Mouse (Mus musculus) kidney, postnatal 0 days (tissue): ENCODE results near the gene Pramel1. TPM values are rescaled to one million over a fixed set of nuclear protein-coding genes. Genes with fewer than 3 reads are reported as not detected.
"Not testable (repeated sequence)": the region's sequence is repeated elsewhere in the genome, so short reads cannot be mapped to it uniquely, and the experiment has no call there.

Experiments used
- ATAC-seq: fragments of 200-750 bp; cut with Nextera tagmentation; replicated peaks from 2 replicates; pipeline ENCODE4 v1.8.0; 2017; ENCODE audit warnings: low read depth, moderate number of reproducible peaks, moderate TSS enrichment, moderate library complexity; ENCODE audit not compliant: low FRiP score
- DNase-seq: peaks from one replicate; pipeline ENCODE4 v3.0.0-alpha.2; 2016; ENCODE audit warnings: low spot score
- H3K27ac ChIP-seq: fragments of 300-500 bp; sonication (generic); 2 replicates; pipeline ENCODE4 v1.5.1; 2014; ENCODE audit warnings: mild to moderate bottlenecking
- H3K27me3 ChIP-seq: fragments of 300-500 bp; sonication (generic); 2 replicates; pipeline ENCODE4 v1.6.1; 2014; ENCODE audit warnings: low read length, mixed read lengths; ENCODE audit not compliant: insufficient read depth
- H3K36me3 ChIP-seq: fragments of 300-500 bp; sonication (generic); 2 replicates; pipeline ENCODE4 v1.6.1; 2014; ENCODE audit warnings: low read length, mixed read lengths; ENCODE audit not compliant: insufficient read depth
- H3K4me1 ChIP-seq: fragments of 300-500 bp; sonication (generic); replicated peaks from 2 replicates; pipeline ENCODE4 v1.6.1; 2014; ENCODE audit warnings: antibody characterized with exemption, low read length, mixed read lengths; ENCODE audit not compliant: insufficient read depth
- H3K4me2 ChIP-seq: fragments of 300-500 bp; sonication (generic); 2 replicates; pipeline ENCODE4 v1.6.1; 2014; ENCODE audit warnings: mild to moderate bottlenecking, low read length, moderate library complexity, mixed read lengths
- H3K4me3 ChIP-seq: fragments of 300-500 bp; sonication (generic); replicated peaks from 2 replicates; pipeline ENCODE4 v1.5.1; 2014; ENCODE audit warnings: low read depth, low read length
- H3K9ac ChIP-seq: fragments of 300-500 bp; sonication (generic); 2 replicates; pipeline ENCODE4 v1.6.1; 2014; ENCODE audit warnings: low read depth, low read length
- H3K9me3 ChIP-seq: fragments of 300-500 bp; sonication (generic); replicated peaks from 2 replicates; pipeline ENCODE4 v1.6.1; 2016; ENCODE audit warnings: low read length, inconsistent platforms, mixed read lengths
- CTCF ChIP-seq: IDR thresholded peaks from 2 replicates; pipeline ENCODE4 v1.5.1; 2016; ENCODE audit warnings: antibody characterized with exemption, low read depth, mild to moderate bottlenecking, moderate library complexity
- WGBS: fragments of 180-500 bp; shearing (Covaris S2); extraction: QIAGEN DNeasy Blood & Tissue Kit; methylation state at CpG from one replicate; pipeline ENCODE4 v1.1.7; 2014; 5-methylcytosine and 5-hydroxymethylcytosine counted together
- polyA plus RNA-seq: library from polyadenylated mRNA; unstranded; fragments of >200 nt; fragmentation: Nextera tagmentation; extraction: Ambion mirVana; gene quantifications from 2 replicates; pipeline ENCODE4 v1.2.1, GENCODE M21; 2015

Pramel1 gene
- polyA plus RNA-seq: not detected in 2 replicates

DNA sequence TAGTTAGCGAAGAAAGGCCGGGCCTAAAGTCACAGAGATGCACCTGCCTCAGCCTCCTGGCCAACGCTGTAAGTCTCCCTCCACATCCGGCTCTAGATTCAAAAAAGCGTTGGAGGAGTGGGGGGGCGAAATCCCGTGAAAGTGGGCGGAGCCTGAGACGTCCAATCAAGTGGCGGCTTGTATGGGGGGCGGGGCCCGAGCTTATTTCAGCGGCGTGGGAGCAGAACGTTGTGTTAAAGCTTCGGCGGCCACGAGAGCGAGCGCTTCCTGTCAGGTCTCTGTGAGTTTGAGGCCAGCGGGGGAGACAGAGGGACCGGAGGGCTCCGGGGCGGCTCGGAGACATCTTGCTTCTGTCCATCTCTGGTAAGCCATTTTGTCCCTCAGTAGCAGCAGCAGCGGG lies at the start of gene Pramel1:
Gene Pramel1, plus strand, starts transcription at position 248 of the 400 bp plus-strand sequence.
- 85% methylated on average over 26 of the region's 26 CpGs for WGBS
- H3K27me3 ChIP-seq: no peaks in the 10 kb centered on the region
- H3K9ac ChIP-seq: no peak within 1 kb of the TSS
- H3K9me3 ChIP-seq: no peaks in the 10 kb centered on the region
- H3K27ac ChIP-seq: no peak within 1 kb of the TSS
- H3K4me3 ChIP-seq: no peak within 1 kb of the TSS
- no peak for TF ChIP-seq CTCF
- DNase-seq: no peak
- no peak for ATAC-seq
- no peaks in the 10 kb centered on the region for H3K36me3 ChIP-seq
- no peak within 1 kb of the TSS for H3K4me2 ChIP-seq
- no peaks in the 10 kb centered on the region for H3K4me1 ChIP-seq

DNA sequence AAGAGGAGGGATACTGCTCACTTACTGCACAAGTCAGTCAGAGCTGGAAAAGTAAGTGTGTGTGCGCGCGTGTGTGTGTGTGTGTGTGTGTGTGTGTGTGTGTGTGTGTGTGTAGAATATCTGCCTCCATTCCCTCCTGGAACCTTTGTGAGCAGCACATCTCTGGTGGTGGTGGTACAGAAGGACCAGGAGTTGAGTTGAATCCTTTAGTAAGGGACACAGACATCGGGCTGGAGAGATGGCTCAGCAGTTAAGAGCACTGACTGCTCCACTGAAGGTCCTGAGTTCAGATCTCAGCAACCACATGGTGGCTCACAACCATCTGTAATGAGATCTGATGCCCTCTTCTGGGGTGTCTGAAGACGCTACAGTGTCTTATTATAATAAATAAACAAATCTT lies 48.7 kb upstream of the Pramel1 start:
- DNase-seq, H3K9me3 ChIP-seq, H3K9ac ChIP-seq, H3K4me3 ChIP-seq, ATAC-seq, H3K4me2 ChIP-seq, H3K27ac ChIP-seq, H3K4me1 ChIP-seq, H3K36me3 ChIP-seq: not testable (repeated sequence)
- peaks cover 19% of the 10 kb centered on the region for H3K27me3 ChIP-seq
- WGBS: 83% methylated on average over 5 of the region's 5 CpGs

DNA sequence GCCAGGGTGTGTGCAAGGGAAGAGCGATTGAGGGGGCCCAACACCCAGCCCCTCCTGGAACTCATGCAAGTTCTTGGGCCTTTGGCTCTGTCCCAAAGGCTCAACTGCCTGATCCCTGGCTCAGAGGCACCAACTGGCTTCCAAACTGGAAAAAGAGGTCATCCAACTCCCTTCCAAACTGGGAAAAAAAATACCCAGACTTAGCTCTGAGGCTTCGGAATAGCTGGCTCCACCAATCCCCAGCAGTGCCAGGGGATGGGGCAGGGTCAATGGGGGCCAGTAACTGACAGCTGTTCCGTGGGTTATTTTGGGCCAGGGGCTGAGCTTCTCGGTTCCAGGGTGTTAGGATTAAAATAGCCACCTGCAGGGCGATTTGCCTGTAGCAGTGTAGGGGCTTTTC lies 45.5 kb upstream of the Pramel1 start:
- ATAC-seq (no peak), DNase-seq (no peak)
- Histone ChIP-seq H3K9me3 (no peaks in the 10 kb centered on the region), H3K27ac (no peak overlapping the region), H3K4me2 (no peak overlapping the region), H3K4me1 (0 out of 2 replicates have a peak, but pooled peaks cover 9% of the 10 kb centered on the region), H3K36me3 (no peaks in the 10 kb centered on the region), H3K9ac (no peak overlapping the region), H3K27me3 (peaks cover 28% of the 10 kb centered on the region), H3K4me3 (no peak overlapping the region)
- WGBS: 32% methylated on average over 5 of the region's 5 CpGs
- TF ChIP-seq CTCF: no peak

DNA sequence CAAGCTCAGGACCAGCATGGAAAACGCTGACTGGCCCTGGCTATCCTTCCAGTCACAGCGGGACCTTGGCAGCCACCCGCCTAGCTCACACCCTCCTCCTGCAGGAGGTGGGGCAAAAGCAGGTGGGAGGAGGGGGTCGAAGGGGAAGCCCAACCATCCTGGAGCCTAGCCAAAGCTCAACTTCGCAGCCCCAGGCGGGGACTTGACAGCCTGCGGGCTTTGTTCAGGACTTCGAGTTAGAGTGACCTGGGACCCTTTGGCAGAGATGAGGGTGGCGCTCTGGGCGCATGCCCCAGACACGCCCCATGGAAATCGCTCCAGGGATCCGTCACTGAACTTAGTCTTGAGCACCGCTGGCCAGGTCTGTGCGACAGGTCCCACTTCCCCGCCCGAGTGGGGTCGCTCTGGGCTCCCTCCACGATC lies 44.7 kb upstream of the Pramel1 start, which contains the start of gene Lrrc38:
Gene Lrrc38, plus strand, starts transcription at position 274 of the 423 bp plus-strand sequence.
- ATAC-seq: 0 out of 2 replicates have a peak, but pooled peaks have one; percentile 25
- Histone ChIP-seq H3K27me3 (peaks cover 28% of the 10 kb centered on the region), H3K9me3 (no peaks in the 10 kb centered on the region), H3K36me3 (no peaks in the 10 kb centered on the region), H3K4me3 (peak within 1 kb of the TSS; percentile 44), H3K9ac (peak within 1 kb of the TSS; percentile 31; the same call in 1 of the 2 replicates), H3K4me1 (0 out of 2 replicates have a peak, but pooled peaks cover 9% of the 10 kb centered on the region), H3K4me2 (peak within 1 kb of the TSS; percentile 85), H3K27ac (no peak within 1 kb of the TSS)
- TF ChIP-seq CTCF: no peak
- whole genome bisulfite sequencing: 1% methylated on average over 19 of the region's 19 CpGs
- no peak for DNase-seq

DNA sequence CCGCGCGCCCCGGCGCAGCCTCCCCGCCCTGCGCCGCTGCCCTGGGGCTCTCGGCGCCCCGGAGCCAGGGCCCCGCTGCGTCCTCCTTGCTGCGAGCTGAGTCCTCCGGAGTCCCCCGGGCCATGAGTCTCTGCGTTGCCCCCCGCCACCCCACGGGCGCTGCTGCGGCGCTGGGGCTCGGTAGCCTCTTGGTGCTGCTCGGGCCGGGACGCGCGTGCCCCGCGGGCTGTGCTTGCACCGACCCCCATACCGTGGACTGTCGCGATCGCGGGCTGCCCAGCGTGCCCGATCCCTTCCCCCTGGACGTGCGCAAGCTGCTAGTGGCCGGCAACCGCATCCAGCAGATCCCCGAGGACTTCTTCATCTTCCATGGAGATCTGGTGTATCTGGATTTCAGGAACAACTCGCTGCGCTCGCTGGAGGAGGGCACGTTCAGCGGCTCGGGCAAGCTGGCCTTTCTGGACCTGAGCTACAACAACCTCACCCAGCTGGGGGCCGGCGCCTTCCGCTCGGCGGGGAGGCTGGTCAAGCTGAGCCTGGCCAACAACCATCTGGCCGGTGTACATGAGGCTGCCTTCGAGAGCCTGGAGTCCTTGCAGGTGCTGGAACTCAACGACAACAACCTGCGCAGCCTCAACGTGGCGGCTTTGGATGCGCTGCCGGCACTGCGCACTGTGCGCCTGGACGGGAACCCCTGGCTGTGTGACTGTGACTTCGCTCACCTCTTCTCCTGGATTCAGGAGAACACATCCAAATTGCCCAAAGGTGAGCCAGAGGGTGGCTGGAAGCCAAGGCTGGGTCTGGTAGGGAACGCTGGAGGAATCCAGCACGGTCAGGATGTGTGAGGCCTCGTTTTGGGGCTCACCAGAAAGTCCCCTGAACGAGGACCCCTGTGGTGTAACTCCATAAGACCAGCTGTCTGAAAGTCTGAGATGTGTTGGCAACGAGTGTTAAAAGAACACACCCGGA lies 43.9 kb upstream of the Pramel1 start:
- Histone ChIP-seq H3K27ac (no peak overlapping the region), H3K9me3 (no peaks in the 10 kb centered on the region), H3K4me3 (peak overlapping the region; percentile 44), H3K4me1 (0 out of 2 replicates have a peak, but pooled peaks cover 9% of the 10 kb centered on the region), H3K27me3 (peaks cover 28% of the 10 kb centered on the region), H3K36me3 (no peaks in the 10 kb centered on the region), H3K9ac (peak overlapping the region; percentile 31; the same call in 1 of the 2 replicates), H3K4me2 (peak overlapping the region; percentile 85)
- ATAC-seq (peak; percentile 46; the same call in 1 of the 2 replicates), DNase-seq (no peak)
- 4% methylated on average over 69 of the region's 72 CpGs for WGBS
- TF ChIP-seq CTCF: no peak

DNA sequence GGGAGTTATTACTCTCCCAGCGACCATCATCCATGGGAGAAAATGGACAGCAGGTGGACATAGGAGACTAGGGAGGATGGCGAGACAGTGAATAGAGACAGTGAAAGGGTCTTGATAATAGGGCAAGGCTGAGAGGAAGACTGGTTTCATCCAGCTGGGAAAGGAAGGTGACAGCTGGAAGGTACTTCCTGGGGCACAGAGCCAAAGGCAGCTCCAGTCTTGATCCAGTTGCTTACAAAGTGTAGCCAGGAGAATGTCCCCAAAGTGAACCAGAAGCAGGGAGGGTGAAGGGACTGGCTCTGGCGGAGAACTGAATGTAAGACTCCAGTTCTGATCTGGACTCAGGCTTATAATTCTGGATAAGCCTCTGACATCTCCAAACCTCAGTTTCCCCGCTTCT lies 41.9 kb upstream of the Pramel1 start:
- H3K27me3 ChIP-seq: peaks cover 28% of the 10 kb centered on the region
- no peak for DNase-seq

More for the DNA sequence above, 41.9 kb upstream of the Pramel1 start:
- 0 out of 2 replicates have a peak, but pooled peaks cover 9% of the 10 kb centered on the region for H3K4me1 ChIP-seq
- no peak for TF ChIP-seq CTCF
- H3K4me3 ChIP-seq: no peak overlapping the region
- H3K4me2 ChIP-seq: no peak overlapping the region
- ATAC-seq: no peak
- WGBS: 84% methylated on average over 4 of the region's 4 CpGs
- H3K36me3 ChIP-seq: no peaks in the 10 kb centered on the region
- H3K9ac ChIP-seq: no peak overlapping the region
- no peaks in the 10 kb centered on the region for H3K9me3 ChIP-seq
- H3K27ac ChIP-seq: no peak overlapping the region
